Mouse (Mus musculus): Measurements from ENCODE around the gene Cds2.

Gene Cds2

GRCm38 (mm10) chr2:132291265-132291664 lies 28.3 kb downstream of the Cds2 start:
- no peak for DNase-seq (ENCODE audit: low spot score in 2 of 2)

- no peak for DNase-seq (ENCODE audit: low spot score in 2 of 2)
Observed at GRCm38 (mm10) chr2:132292083-132292482, 29.1 kb downstream of the Cds2 start.

GRCm38 (mm10) chr2:132293694-132294450 lies 30.9 kb downstream of the Cds2 start:
- no peak for DNase-seq (ENCODE audit: low spot score in 2 of 2)

- no peak for DNase-seq (ENCODE audit: low spot score in 2 of 2)
Observed at GRCm38 (mm10) chr2:132298250-132298649, 35.3 kb downstream of the Cds2 start.

- no peak for DNase-seq (ENCODE audit: low spot score in 2 of 2)
Observed at GRCm38 (mm10) chr2:132301436-132301835, 38.5 kb downstream of the Cds2 start.

GRCm38 (mm10) chr2:132305165-132305564 lies 42.2 kb downstream of the Cds2 start:
- DNase-seq (ENCODE audit: low spot score in 2 of 2), result no peak

- DNase-seq (ENCODE audit: low spot score in 2 of 2), result no peak
Observed at GRCm38 (mm10) chr2:132305988-132306387, 43.0 kb downstream of the Cds2 start.

- no peak for DNase-seq (ENCODE audit: low spot score in 2 of 2)
Observed at GRCm38 (mm10) chr2:132307213-132307843, 44.4 kb downstream of the Cds2 start.

- peak in 1 of 2 experiments; percentile 11 for DNase-seq (ENCODE audit: low spot score in 2 of 2)
Observed at GRCm38 (mm10) chr2:132308829-132309228, 45.9 kb downstream of the Cds2 start.

GRCm38 (mm10) chr2:132309398-132309930 lies 46.5 kb downstream of the Cds2 start:
- DNase-seq (ENCODE audit: low spot score in 2 of 2), result no peak

- peak in 1 of 2 experiments; percentile 14 for DNase-seq (ENCODE audit: low spot score in 2 of 2)
Observed at GRCm38 (mm10) chr2:132312616-132313015, 49.7 kb downstream of the Cds2 start.

GRCm38 (mm10) chr2:132313568-132313967 lies 50.6 kb downstream of the Cds2 start:
- peak in 1 of 2 experiments; percentile 8 for DNase-seq (ENCODE audit: low spot score in 2 of 2)

GRCm38 (mm10) chr2:132314057-132314456 lies 51.1 kb downstream of the Cds2 start:
- DNase-seq (ENCODE audit: low spot score in 2 of 2), result peak in 1 of 2 experiments; percentile 13

- DNase-seq (ENCODE audit: low spot score in 2 of 2), result peak; percentile 45 to 66
Observed at GRCm38 (mm10) chr2:132316041-132316808, 53.3 kb downstream of the Cds2 start.

- DNase-seq (ENCODE audit: low spot score in 2 of 2), result no peak
Observed at GRCm38 (mm10) chr2:132317178-132317577, 54.2 kb downstream of the Cds2 start.

- DNase-seq (ENCODE audit: low spot score in 2 of 2), result no peak
Observed at GRCm38 (mm10) chr2:132320516-132320915, 57.6 kb downstream of the Cds2 start.

GRCm38 (mm10) chr2:132323541-132323940 lies 60.6 kb downstream of the Cds2 start:
- no peak for DNase-seq (ENCODE audit: low spot score in 2 of 2)

GRCm38 (mm10) chr2:132337202-132337601 lies 74.3 kb downstream of the Cds2 start:
- no peak for DNase-seq (ENCODE audit: low spot score in 2 of 2)

GRCm38 (mm10) chr2:132340350-132340749 lies 77.4 kb downstream of the Cds2 start:
- no peak for DNase-seq (ENCODE audit: low spot score in 2 of 2)

- DNase-seq (ENCODE audit: low spot score in 2 of 2), result no peak
Observed at GRCm38 (mm10) chr2:132341293-132341692, 78.3 kb downstream of the Cds2 start.

GRCm38 (mm10) chr2:132343846-132344245 lies 80.9 kb downstream of the Cds2 start:
- no peak for DNase-seq (ENCODE audit: low spot score in 2 of 2)

Measured in cerebellum, postnatal 4 days (tissue).